Comparison of ENCODE assay signal across 8 mouse cellular contexts in genomic region chr10:43740204-43740865, GRCm38 (mm10).
DNase-seq lines count a peak whose midpoint lies in the region; ATAC-seq lines count a peak whose summit lies in the region.

No protein-coding gene starts in this region.

- peak; percentile 47 to 50 for DNase-seq in spleen, postnatal 36 days (ENCODE audit: low spot score in 2 of 2)
- DNase-seq in spleen, postnatal 14 days (ENCODE audit: low spot score in 2 of 2) = no peak
- peak; percentile 45 for DNase-seq in layer of hippocampus, adult 11-12 months (ENCODE audit: low spot score)
- DNase-seq in lung, postnatal 4 days = peak; percentile 38 to 39
- peak; percentile 11 for DNase-seq in right cerebral cortex, postnatal 14 days
- DNase-seq in kidney, adult 9 months = no peak

- H3K9me3 ChIP-seq in forebrain, embryonic 12.5 days = no peaks in the 10 kb centered on the region
- no peaks in the 10 kb centered on the region for H3K9me3 ChIP-seq in kidney, embryonic 14.5 days (ENCODE audit: control insufficient read depth, low read length)

- H3K4me1 ChIP-seq in forebrain, embryonic 12.5 days = peaks cover 34% of the 10 kb centered on the region
- H3K4me1 ChIP-seq in kidney, embryonic 14.5 days (ENCODE audit: control insufficient read depth, insufficient read depth, low read length) = peaks cover 11% of the 10 kb centered on the region; the same call in 1 of the 2 replicates

- H3K9ac ChIP-seq in forebrain, embryonic 12.5 days = no peak overlapping the region
- no peak overlapping the region for H3K9ac ChIP-seq in kidney, embryonic 14.5 days (ENCODE audit: low read depth, low read length)

- no peaks in the 10 kb centered on the region for H3K36me3 ChIP-seq in forebrain, embryonic 12.5 days (replicated peaks)
- H3K36me3 ChIP-seq in kidney, embryonic 14.5 days (ENCODE audit: control insufficient read depth, insufficient read depth, low read length) = no peaks in the 10 kb centered on the region

- peak overlapping the region; percentile 13; the same call in 1 of the 2 replicates for H3K4me2 ChIP-seq in forebrain, embryonic 12.5 days
- H3K4me2 ChIP-seq in kidney, embryonic 14.5 days (replicated peaks; ENCODE audit: low read depth, low read length) = no peak overlapping the region

- no peak overlapping the region for H3K4me3 ChIP-seq in forebrain, embryonic 12.5 days (replicated peaks)
- H3K4me3 ChIP-seq in kidney, embryonic 14.5 days (ENCODE audit: low read length) = no peak overlapping the region

- 26% methylated on average over 13 of the region's 13 CpGs for WGBS in forebrain, embryonic 12.5 days
- WGBS in kidney, embryonic 14.5 days = 44% methylated on average over 13 of the region's 13 CpGs

- peaks cover 9% of the 10 kb centered on the region; the same call in 1 of the 2 replicates for H3K27me3 ChIP-seq in forebrain, embryonic 12.5 days
- H3K27me3 ChIP-seq in kidney, embryonic 14.5 days (ENCODE audit: control insufficient read depth, insufficient read depth, low read length) = no peaks in the 10 kb centered on the region

- peak; percentile 60 for ATAC-seq in forebrain, embryonic 12.5 days (ENCODE audit: low FRiP score)
- no peak for ATAC-seq in kidney, embryonic 14.5 days (ENCODE audit: low FRiP score, low TSS enrichment)

- H3K27ac ChIP-seq in forebrain, embryonic 12.5 days = peak overlapping the region; percentile 63
- H3K27ac ChIP-seq in kidney, embryonic 14.5 days (ENCODE audit: low read depth, low read length) = no peak overlapping the region

Comparison
In these comparisons a context has a peak if more than half of its experiments do, and no peak if none do; other contexts are left out.
1. DNase-seq: peak in spleen, postnatal 36 days (2 of 2), layer of hippocampus, adult 11-12 months (single experiment), lung, postnatal 4 days (2 of 2) and right cerebral cortex, postnatal 14 days (single experiment); none in spleen, postnatal 14 days (0 of 2) and kidney, adult 9 months (single experiment).